Mouse (Mus musculus) olfactory bulb, adult 2 months (tissue): Measurements from ENCODE around the gene Traf2. TPM values are rescaled to one million over a fixed set of nuclear protein-coding genes. Genes with fewer than 3 reads are reported as not detected.

Source experiments
- H3K27ac ChIP-seq: fragments of 200-500 bp; 2 replicates; pipeline ENCODE4 v1.5.1; 2012; ENCODE audit warnings: low read depth, low read length; ENCODE audit not compliant: insufficient read depth
- H3K4me1 ChIP-seq: fragments of 200-500 bp; 2 replicates; pipeline ENCODE4 v1.6.1; 2012; ENCODE audit warnings: low read length; ENCODE audit not compliant: control insufficient read depth, insufficient read depth
- H3K4me3 ChIP-seq: fragments of 200-500 bp; 2 replicates; pipeline ENCODE4 v1.5.1; 2012; ENCODE audit warnings: mild to moderate bottlenecking, low read depth, low read length, moderate library complexity; ENCODE audit not compliant: insufficient read depth
- CTCF ChIP-seq: fragments of 200-500 bp; IDR thresholded peaks from 2 replicates; pipeline ENCODE4 v1.5.1; 2012; ENCODE audit warnings: low read depth, mild to moderate bottlenecking, low read length, moderate library complexity; ENCODE audit not compliant: insufficient read depth
- POLR2A ChIP-seq: fragments of 200-500 bp; IDR thresholded peaks from 2 replicates; pipeline ENCODE4 v1.6.1; 2012; ENCODE audit warnings: mild to moderate bottlenecking, low read depth, low read length, moderate library complexity; ENCODE audit not compliant: insufficient read depth
- WGBS: fragments of 180-500 bp; shearing (Covaris S2); methylation state at CpG from one replicate; pipeline ENCODE4 v1.1.7; 2018; 5-methylcytosine and 5-hydroxymethylcytosine counted together
- polyA plus RNA-seq: library from polyadenylated mRNA; stranded (reverse); fragments of >200 nt; gene quantifications from 2 replicates; pipeline ENCODE4 v1.2.4, GENCODE M21; 2012; ENCODE audit warnings: low replicate concordance; ENCODE audit not compliant: missing spikeins, insufficient read depth, insufficient read length

Gene Traf2
- polyA plus RNA-seq, 1 experiment, result not detected

GRCm38 (mm10) chr2:25487965-25488670, 58.6 kb downstream of the Traf2 start:
- H3K4me1 ChIP-seq, result 0 out of 2 replicates have a peak, but pooled peaks cover 4% of the 10 kb centered on the region
- H3K4me3 ChIP-seq, result no peak overlapping the region
- 81% methylated on average over 6 of the region's 6 CpGs for WGBS
- H3K27ac ChIP-seq, result no peak overlapping the region
- TF ChIP-seq CTCF (no peak), POLR2A (no peak)

- Histone ChIP-seq H3K4me3 (no peak overlapping the region), H3K4me1 (0 out of 2 replicates have a peak, but pooled peaks cover 4% of the 10 kb centered on the region), H3K27ac (no peak overlapping the region)
- no peak for TF ChIP-seq POLR2A
- TF ChIP-seq CTCF, result no peak
- 78% methylated on average over 11 of the region's 11 CpGs for WGBS
These were observed 61.7 kb downstream of the Traf2 start for GRCm38 (mm10) chr2:25484901-25485647.

GRCm38 (mm10) chr2:25482969-25483368, 63.8 kb downstream of the Traf2 start:
- 0 out of 2 replicates have a peak, but pooled peaks cover 4% of the 10 kb centered on the region for H3K4me1 ChIP-seq
- WGBS, result 36% methylated on average over 7 of the region's 7 CpGs

GRCm38 (mm10) chr2:25480541-25480940, 66.2 kb downstream of the Traf2 start:
- TF ChIP-seq POLR2A (no peak), CTCF (no peak)
- 97% methylated on average over 1 of the region's 1 CpGs for WGBS
- no peak overlapping the region for H3K27ac ChIP-seq
- peaks cover 4% of the 10 kb centered on the region; the same call in 1 of the 2 replicates for H3K4me1 ChIP-seq
- no peak overlapping the region for H3K4me3 ChIP-seq

More at GRCm38 (mm10) chr2:25482969-25483368, 63.8 kb downstream of the Traf2 start:
- Histone ChIP-seq H3K27ac (no peak overlapping the region), H3K4me3 (no peak overlapping the region)
- TF ChIP-seq CTCF (no peak), POLR2A (no peak)

- peaks cover under 1% of the 10 kb centered on the region; the same call in 1 of the 2 replicates for H3K4me1 ChIP-seq
- no peak overlapping the region for H3K27ac ChIP-seq
- 66% methylated on average over 10 of the region's 10 CpGs for WGBS
- no peak overlapping the region for H3K4me3 ChIP-seq
- TF ChIP-seq POLR2A (no peak), CTCF (no peak)
These were observed 67.0 kb downstream of the Traf2 start for GRCm38 (mm10) chr2:25479551-25480311.

- no peak for TF ChIP-seq POLR2A
- TF ChIP-seq CTCF, result no peak
- H3K4me3 ChIP-seq, result no peak overlapping the region
- H3K4me1 ChIP-seq, result peaks cover 3% of the 10 kb centered on the region; the same call in 1 of the 2 replicates
- 76% methylated on average over 3 of the region's 3 CpGs for WGBS
- no peak overlapping the region for H3K27ac ChIP-seq
These were observed 68.6 kb downstream of the Traf2 start for GRCm38 (mm10) chr2:25477967-25478675.

- H3K27ac ChIP-seq, result no peak overlapping the region
- WGBS, result 93% methylated on average over 8 of the region's 8 CpGs
- no peak for TF ChIP-seq POLR2A
- no peak for TF ChIP-seq CTCF
- no peak overlapping the region for H3K4me3 ChIP-seq
- peaks cover 3% of the 10 kb centered on the region; the same call in 1 of the 2 replicates for H3K4me1 ChIP-seq
These were observed 69.2 kb downstream of the Traf2 start for GRCm38 (mm10) chr2:25477541-25477940.

GRCm38 (mm10) chr2:25472550-25472949, 74.2 kb downstream of the Traf2 start:
- 75% methylated on average over 2 of the region's 2 CpGs for WGBS

More at GRCm38 (mm10) chr2:25472550-25472949, 74.2 kb downstream of the Traf2 start:
- TF ChIP-seq CTCF, result no peak
- TF ChIP-seq POLR2A, result no peak
- no peak overlapping the region for H3K27ac ChIP-seq
- H3K4me3 ChIP-seq, result no peak overlapping the region
- peaks cover 22% of the 10 kb centered on the region for H3K4me1 ChIP-seq
